Mouse (Mus musculus): Measurements from ENCODE around the gene Fam57b.

- TF ChIP-seq CTCF (IDR thresholded peaks at IDR 0.05; ENCODE audit: borderline replicate concordance, control insufficient read depth, extremely low read depth, insufficient read depth, low read length, poor library complexity) = no peak
- TF ChIP-seq POLR2A (IDR thresholded peaks at IDR 0.05; ENCODE audit: control insufficient read depth, extremely low read depth, insufficient read depth, low read length, poor library complexity) = no peak
Observed at GRCm38 (mm10) chr7:126798127-126799049, 920 bp downstream of the Fam57b start.

Measured in thymus, adult 2 months (tissue).